Mouse (Mus musculus): ENCODE data around the gene Pabpc4l. TPM values are rescaled to one million over a fixed set of nuclear protein-coding genes. Genes with fewer than 3 reads are reported as not detected.

Pabpc4l gene
- polyA plus RNA-seq (2012; rRNA removed), result 0.23 and 0.32 TPM in 2 replicates

GRCm38 (mm10) chr3:46447481-46448265, at the start of gene Pabpc4l:
TSS of gene Pabpc4l (minus strand) at chr3:46448219.

Data from liver, embryonic 14 days (tissue).